Mouse (Mus musculus): ENCODE results near the gene Mtmr14.

GRCm38 (mm10) chr6:113306322-113306985 is 68.8 kb downstream of the Mtmr14 start:
- TF ChIP-seq CTCF (IDR thresholded peaks at IDR 0.05; ENCODE audit: low read depth, low read length) (no peak), EP300 (IDR thresholded peaks at IDR 0.05; ENCODE audit: insufficient read depth, low read depth, low read length) (peak; percentile 28; the same call in 1 of the 2 replicates), POLR2A (IDR thresholded peaks at IDR 0.05; ENCODE audit: insufficient read depth, low read length) (no peak)
